Comparison of ENCODE assay signal across 2 mouse cellular contexts in genomic region chr8:124842929-124843328, GRCm38 (mm10). TPM values are rescaled to one million over a fixed set of nuclear protein-coding genes. Genes with fewer than 3 reads are reported as not detected.
"Had no signal": no experiment of that assay in that cellular context is flagged by ENCODE, and none has a peak within 500 bp of the region (broad histone marks: within the 10 kb centered on the region; RNA-seq: fewer than 3 reads in every experiment).

No protein-coding gene starts in this region.

RNA-seq across cellular contexts. Expression of gene Trim67, which starts 50.0 kb away (rescaled TPM):
- polyA plus RNA-seq: inflammation-experienced regulatory T-cells, adult 6 months; kidney, embryonic 14.5 days had no signal
